Mouse (Mus musculus): ENCODE data around the gene Orm2. TPM values are rescaled to one million over a fixed set of nuclear protein-coding genes. Genes with fewer than 3 reads are reported as not detected.
A peak's percentile ranks its signal among the peaks of the same experiment; 100 is the strongest.

Orm2 gene
- total RNA-seq (2021): not detected

DNA sequence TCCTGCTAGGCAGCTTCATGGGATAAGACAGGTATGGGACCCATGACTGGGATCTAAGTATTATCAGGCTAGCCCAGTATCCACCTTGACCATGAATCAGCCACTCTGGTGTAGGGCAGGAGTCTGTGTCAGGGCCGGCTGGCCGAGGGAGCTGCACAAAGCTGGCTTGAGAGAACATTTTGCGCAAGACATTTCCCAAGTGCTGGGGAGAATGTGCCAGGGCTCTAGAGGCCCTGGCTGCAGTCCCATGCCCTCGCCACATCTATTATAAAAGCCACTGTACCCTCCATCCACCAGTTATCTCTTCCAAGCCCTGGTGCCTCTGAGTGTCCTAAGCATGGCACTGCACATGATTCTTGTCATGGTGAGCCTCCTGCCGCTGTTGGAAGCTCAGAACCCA, at the start of gene Orm2:
Orm2 (plus strand) TSS at position 300 of the 400 bp plus-strand sequence.
- DNase-seq (ENCODE audit: extremely low spot score in 1 of 2, low spot score in 2 of 2): no peak
- intact Hi-C loops (cut with DNase I): no loop called here

DNA sequence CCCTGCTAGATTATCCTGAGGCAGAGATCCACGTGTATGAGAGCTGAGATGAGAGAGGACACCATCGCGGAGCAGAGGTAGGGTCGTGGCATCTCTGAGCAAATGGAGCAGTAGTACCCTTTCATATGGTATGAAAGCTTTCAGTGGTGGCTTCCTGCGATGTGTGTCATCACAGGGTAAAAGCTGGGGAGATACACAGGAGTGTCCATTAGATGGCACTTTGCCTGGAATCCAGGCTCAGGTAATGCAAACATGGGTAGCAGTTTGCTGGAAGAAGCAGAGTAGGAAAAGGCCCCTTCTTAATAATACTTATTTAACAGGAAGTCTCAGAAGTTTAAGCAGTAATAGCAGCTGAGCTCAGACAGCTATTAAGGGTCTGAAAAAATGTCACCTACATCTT, 48.2 kb upstream of the Orm2 start:
- intact Hi-C loops (cut with DNase I): no loop called here
- peak in 1 of 2 experiments; percentile 10 for DNase-seq (ENCODE audit: extremely low spot score in 1 of 2, low spot score in 2 of 2)

DNA sequence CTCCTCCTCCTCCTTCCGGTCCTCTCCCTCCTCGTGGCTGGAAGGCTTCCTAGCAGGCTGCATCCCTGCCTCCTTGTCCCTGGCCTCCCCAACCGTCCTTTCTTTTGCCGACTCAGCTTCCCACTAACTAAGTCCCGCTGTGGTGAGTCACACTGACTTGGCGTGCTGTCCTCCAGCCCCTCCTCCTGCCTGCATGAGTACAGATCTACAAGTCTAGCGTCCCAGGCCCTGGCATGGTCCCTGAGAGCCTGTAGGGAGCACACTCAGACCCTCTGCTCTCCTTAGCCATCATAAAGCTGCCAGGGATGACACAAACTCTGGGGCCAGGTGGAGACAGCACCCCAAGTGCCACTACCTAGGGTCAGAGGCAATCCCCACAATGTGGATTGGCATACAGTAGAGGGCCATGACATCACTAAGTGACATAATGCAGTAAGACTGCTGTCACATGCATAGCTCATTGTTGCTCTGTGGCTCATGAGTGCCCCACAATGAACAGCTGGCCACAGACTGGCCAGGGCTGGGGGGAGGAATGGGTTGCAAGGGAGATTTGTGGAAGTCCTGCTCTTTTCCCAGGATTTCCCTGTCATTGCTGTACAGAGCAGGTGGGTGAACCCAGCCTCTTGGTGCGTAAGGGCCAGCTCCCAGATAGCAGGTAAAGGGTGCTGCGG, 46.0 kb upstream of the Orm2 start:
- intact Hi-C loops (cut with DNase I): loop anchor here (5.0 kb wide), 2 partner anchors 129 to 154 kb away; no protein-coding TSS in a partner anchor
- DNase-seq (ENCODE audit: extremely low spot score in 1 of 2, low spot score in 2 of 2): peak in 1 of 2 experiments; percentile 66

DNA sequence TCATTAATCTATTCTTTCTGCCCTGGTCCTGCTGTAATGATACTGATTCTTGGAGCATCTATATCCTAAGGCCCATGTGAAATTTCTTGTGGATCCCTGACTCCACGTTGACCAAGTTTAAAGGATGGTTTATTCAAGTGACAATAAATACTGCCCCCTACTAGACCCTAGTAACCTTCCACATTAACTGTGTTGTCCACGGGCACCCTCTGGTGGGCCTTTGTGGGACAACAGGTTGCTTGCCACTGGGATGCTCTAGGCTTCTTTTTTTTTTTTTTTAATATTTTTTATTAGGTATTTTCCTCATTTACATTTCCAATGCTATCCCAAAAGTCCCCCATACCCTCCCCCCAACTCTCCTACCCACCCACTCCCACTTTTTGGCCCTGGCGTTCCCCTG, 42.7 kb upstream of the Orm2 start:
- DNase-seq (ENCODE audit: extremely low spot score in 1 of 2, low spot score in 2 of 2): peak in 1 of 2 experiments; percentile 67
- intact Hi-C loops (cut with DNase I): loop anchor here (5.0 kb wide), 2 partner anchors 132 to 157 kb away; no protein-coding TSS in a partner anchor

- intact Hi-C loops (cut with DNase I): no loop called here
- peak in 1 of 2 experiments; percentile 9 for DNase-seq (ENCODE audit: extremely low spot score in 1 of 2, low spot score in 2 of 2)
Measured at GRCm38 (mm10) chr4:63323275-63323815, 38.9 kb upstream of the Orm2 start.

- peak in 1 of 2 experiments; percentile 37 for DNase-seq (ENCODE audit: extremely low spot score in 1 of 2, low spot score in 2 of 2)
- intact Hi-C loops (cut with DNase I): no loop called here
Measured at GRCm38 (mm10) chr4:63333403-63333802, 28.8 kb upstream of the Orm2 start.

DNA sequence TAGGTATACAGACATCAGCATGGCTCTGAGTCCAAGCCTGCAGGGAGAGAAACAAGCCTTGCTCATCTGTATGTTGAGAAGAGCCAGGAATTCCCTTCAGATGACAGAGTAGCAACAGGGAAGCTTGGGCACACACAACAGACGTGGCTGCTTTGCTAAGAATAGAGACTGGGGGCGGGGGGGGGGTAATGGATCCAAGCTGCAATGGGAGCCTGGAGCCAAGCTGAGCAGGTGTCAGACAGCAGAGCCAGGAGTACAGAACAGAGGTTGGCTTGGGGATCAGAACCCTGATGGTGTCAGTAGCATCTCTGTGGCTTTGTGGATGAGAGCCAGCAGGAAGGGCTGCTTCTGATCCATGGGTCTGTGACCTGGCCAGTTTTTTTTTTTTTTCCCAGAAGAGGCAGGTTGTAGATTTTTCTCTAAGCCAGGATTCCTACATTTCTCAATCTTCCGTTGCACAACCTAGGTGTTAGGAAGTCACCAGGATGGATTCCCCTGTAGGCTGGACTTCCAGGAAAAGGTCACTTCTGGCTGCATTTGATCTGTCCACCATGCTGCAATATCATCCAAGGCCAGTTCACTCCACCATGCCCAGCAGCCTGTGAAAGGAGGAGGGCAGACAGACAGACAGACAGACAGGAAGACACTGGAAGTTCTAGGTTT, 23.7 kb upstream of the Orm2 start:
- DNase-seq (ENCODE audit: extremely low spot score in 1 of 2, low spot score in 2 of 2): peak in 1 of 2 experiments; percentile 44
- intact Hi-C loops (cut with DNase I): no loop called here

GRCm38 (mm10) chr4:63342491-63342890, 19.8 kb upstream of the Orm2 start:
- DNase-seq (ENCODE audit: extremely low spot score in 1 of 2, low spot score in 2 of 2): no peak
- intact Hi-C loops (cut with DNase I): no loop called here

DNA sequence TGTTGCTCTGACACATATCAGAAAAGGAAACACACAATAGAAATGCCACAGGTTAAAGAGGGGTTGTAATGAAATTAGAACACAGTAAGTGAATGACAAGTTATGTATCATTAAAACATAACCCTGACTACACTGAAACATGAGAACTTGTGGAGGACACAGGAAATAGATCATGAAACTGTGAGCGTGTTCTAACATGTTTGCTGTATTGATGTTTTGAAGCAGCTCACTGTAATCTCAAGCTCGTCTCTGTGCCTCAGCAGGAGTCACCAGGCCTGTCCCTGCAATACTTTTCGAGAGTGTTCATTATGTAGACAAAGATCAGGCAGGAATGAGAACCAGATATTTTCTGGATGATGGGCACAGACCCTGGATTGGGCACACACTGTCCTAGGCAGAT, 18.6 kb upstream of the Orm2 start:
- DNase-seq (ENCODE audit: extremely low spot score in 1 of 2, low spot score in 2 of 2): no peak
- intact Hi-C loops (cut with DNase I): no loop called here

GRCm38 (mm10) chr4:63344295-63344694, 18.0 kb upstream of the Orm2 start, which contains the start of gene Orm1:
Orm1 (plus strand) TSS chr4:63344560.
- no peak for DNase-seq (ENCODE audit: extremely low spot score in 1 of 2, low spot score in 2 of 2)
- intact Hi-C loops (cut with DNase I): no loop called here

DNA sequence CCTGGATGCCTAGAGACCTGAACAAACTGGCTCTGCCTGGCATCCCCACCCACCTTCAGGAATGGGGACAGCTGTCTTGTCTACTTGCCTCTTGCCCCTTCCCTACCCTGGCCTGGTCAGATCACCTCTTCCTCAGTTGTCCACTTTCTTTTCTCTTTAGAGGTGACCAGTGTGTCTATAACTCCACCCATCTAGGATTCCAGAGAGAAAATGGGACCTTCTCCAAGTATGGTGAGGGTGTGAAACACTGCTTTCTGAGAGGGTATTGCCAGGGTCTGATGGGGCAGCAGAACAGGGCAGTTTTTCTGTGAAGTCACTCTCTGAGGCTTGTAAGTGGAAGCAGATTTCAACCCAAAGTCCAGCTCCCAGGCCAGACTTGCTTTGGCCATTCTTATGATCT, 17.0 kb upstream of the Orm2 start:
- intact Hi-C loops (cut with DNase I): no loop called here
- DNase-seq (ENCODE audit: extremely low spot score in 1 of 2, low spot score in 2 of 2): no peak

GRCm38 (mm10) chr4:63346659-63347058, 15.6 kb upstream of the Orm2 start:
- peak in 1 of 2 experiments; percentile 6 for DNase-seq (ENCODE audit: extremely low spot score in 1 of 2, low spot score in 2 of 2)
- intact Hi-C loops (cut with DNase I): no loop called here

DNA sequence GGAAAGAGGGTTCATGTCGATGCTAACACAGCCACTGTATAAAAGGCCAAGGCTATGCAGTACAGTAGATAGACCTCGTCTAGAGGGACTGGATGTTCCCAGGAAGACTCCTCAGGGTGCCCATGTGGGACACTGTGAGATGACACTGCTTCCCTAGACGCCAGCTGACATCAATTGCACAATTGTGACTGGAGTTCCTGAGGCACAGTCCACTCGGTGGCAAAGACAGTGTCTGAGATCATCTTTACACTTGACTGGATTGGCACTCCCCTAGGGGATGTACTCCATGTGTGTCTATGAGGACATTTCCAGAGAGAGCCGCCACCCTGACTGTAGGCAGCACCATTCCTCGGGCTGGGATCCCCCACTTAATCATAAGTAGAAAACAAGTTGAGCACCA, 13.7 kb upstream of the Orm2 start:
- intact Hi-C loops (cut with DNase I): no loop called here
- peak in 1 of 2 experiments; percentile 3 for DNase-seq (ENCODE audit: extremely low spot score in 1 of 2, low spot score in 2 of 2)

GRCm38 (mm10) chr4:63355877-63356665, 6.2 kb upstream of the Orm2 start, which contains the start of gene Orm3:
Orm3 (plus strand) TSS chr4:63356162.
- DNase-seq (ENCODE audit: extremely low spot score in 1 of 2, low spot score in 2 of 2): peak in 1 of 2 experiments; percentile 15
- intact Hi-C loops (cut with DNase I): no loop called here

DNA sequence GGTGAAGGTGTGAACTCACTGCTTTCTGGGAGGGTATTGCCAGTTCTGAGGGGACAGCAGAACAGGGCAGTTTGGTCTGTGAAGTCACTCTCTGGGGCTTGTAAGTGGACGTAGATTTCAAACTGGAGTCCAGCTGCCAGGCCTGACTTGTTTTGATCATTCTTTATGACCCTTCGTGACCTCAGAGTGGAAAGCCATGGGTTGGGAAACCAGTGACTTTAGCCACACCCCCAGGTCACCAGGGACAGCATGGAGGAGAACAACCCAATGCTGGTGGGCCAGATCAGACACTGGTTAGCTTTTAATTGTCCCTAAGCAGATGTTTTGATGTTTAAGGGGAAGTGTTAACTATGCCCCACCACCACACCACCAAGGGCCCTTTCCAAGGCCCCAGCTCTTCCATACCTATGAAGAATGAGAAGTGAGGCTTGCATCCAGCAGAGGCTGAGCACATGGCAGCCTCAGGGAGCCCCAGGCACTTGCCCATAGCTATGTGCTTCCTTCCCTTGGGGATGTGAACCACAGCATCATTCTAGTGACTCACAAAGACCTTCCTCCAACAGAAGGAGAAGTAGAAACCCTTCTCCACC, 5.2 kb upstream of the Orm2 start:
- intact Hi-C loops (cut with DNase I): no loop called here
- peak in 1 of 2 experiments; percentile 13 for DNase-seq (ENCODE audit: extremely low spot score in 1 of 2, low spot score in 2 of 2)

DNA sequence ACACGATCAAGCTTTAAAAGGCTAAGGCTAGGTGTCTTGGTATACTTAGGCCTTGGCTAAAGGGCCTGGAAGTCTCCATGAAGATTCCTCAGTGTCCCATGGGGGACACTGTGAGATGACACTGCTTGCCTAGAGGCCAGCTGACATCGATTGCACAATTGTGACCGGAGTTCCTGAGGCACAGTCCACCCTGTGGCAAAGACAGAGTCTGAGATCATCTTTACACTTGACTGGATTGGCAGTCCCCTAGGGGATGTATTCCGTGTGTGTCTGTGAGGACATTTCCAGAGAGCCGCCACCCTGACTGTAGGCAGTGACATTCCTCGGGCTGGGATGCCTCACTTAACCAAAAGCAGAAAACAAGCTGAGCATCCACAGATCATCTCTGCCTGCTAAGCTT, 2.4 kb upstream of the Orm2 start:
- intact Hi-C loops (cut with DNase I): no loop called here
- no peak for DNase-seq (ENCODE audit: extremely low spot score in 1 of 2, low spot score in 2 of 2)

DNA sequence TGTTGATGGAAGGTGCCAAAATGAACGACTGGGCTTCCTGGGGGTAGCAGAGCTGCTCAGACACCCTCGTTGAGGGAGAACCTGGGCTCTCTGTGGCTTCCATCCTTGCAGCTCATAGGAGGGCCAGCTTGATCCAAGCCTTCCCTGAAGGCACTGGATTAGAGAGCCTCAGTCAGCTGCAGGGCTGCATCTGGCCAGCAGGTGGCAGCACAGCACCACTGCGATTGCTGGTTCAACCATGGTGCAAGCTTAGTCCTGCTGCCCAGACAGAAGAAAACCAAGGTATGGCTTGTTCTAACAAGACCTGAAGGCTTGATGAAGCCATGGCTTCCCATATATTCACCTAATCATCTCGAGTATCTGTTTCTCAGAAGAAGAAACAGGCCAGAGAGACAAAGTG, 6.3 kb downstream of the Orm2 start:
- peak; percentile 85 to 86 for DNase-seq (ENCODE audit: extremely low spot score in 1 of 2, low spot score in 2 of 2)
- intact Hi-C loops (cut with DNase I): loop anchor here (1.0 kb wide), 1 partner anchor 40 kb away; no protein-coding TSS in a partner anchor

DNA sequence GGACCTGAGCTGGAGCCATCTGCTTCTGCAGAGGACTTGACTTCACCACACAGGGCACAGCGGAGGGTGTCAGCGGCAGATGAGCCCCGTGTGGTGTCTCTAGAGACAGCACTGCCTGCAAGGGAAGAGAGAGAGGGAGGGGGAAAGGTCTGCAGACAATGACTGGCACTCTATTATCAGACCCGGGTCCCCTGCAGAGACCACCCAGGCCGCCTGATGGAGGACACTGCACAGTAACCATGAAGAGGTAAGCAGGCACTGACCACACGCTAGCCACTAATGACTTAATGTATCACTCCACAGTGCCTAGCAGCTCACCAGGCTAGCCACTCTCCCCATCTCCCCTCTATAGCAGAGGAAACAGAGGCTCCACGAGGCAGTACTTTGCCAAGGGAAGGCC, 8.6 kb downstream of the Orm2 start:
- no peak for DNase-seq (ENCODE audit: extremely low spot score in 1 of 2, low spot score in 2 of 2)
- intact Hi-C loops (cut with DNase I): no loop called here

DNA sequence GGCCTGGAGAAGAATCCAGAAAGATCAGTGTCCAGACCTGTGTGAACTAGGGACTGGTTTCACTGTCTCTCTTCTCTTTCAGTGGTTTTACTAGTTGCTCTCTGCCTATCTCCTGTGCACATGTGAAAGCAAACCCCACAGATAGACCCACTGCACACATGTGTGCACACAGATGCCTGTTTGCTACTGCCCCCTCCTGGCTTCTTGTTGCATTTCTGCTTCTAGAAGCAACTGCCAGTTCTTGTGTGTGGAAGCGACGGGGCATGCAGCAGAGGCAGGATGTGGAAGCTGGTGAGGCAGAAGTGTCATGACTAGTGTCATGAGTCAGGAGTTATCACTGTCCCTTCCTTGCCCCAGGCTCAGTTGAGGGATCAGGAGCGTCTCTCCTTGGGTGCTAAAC, 9.6 kb downstream of the Orm2 start:
- intact Hi-C loops (cut with DNase I): no loop called here
- DNase-seq (ENCODE audit: extremely low spot score in 1 of 2, low spot score in 2 of 2): no peak

Data from left cerebral cortex, postnatal 10 days (tissue).